Mouse (Mus musculus): ENCODE data around the gene Epha6. TPM values are rescaled to one million over a fixed set of nuclear protein-coding genes. Genes with fewer than 3 reads are reported as not detected.

Epha6 gene
- not detected for polyA plus RNA-seq (2014; fragmentation: Illumina TruSeq; extraction: RNeasy Lipid Tissue Mini Kit (QIAGEN cat#74804); ENCODE audit: low replicate concordance)

DNA sequence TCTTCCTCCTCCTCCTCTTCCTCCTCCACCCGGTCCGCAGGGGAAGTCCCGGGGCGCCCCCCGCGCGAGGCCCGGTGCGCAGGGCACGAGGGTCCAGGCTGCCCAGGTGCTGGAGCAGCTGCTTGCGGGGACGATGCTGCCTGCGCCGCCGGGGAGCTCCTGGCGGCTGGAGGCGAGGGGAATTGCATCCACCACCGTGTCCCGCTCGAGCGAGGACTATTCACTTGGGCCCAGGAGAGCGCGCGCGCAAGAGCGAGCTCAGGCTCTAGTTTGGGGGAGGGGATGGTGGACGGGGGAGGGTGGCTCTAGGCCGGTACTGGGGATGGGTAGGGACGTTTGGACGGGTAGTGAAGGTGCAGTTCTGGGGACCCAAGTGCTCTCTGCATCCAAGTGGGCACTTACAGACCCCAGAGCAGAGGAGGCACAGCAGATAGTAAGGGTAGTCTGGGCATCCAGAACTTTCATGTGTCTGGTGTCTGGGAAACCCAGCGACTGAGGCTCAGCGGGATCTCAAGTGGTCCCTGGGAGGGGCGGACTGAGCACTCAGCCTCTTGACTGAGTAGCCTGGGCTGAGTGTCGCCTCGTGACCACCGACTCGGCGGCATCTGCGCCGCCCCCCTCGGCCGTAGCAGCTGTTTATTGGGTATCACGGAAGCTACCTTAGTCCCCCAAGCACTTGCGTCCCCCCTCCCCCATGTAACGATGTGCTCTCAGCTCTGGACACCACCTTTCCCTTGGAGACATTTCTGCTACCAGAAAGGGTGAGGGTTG lies at the start of gene Epha6:
TSS of gene Epha6 (minus strand) at position 471 of the 771 bp plus-strand sequence.

GRCm38 (mm10) chr16:59639102-59639691 lies 966.1 kb downstream of the Epha6 start, which contains the start of gene Arl6:
Gene Arl6, minus strand, starts transcription at chr16:59639391.

